Mouse (Mus musculus): ENCODE measurements around the gene Gm8005. TPM values are rescaled to one million over a fixed set of nuclear protein-coding genes. Genes with fewer than 3 reads are reported as not detected.
"Not testable (repeated sequence)": the region's sequence is repeated elsewhere in the genome, so short reads cannot be mapped to it uniquely, and the experiment has no call there.

Gene Gm8005
- polyA plus RNA-seq (2015; fragmentation: Nextera tagmentation; extraction: Ambion mirVana), result not detected in 2 replicates

- not testable (repeated sequence) for H3K27ac ChIP-seq; ATAC-seq (ENCODE audit: low read depth); H3K4me2 ChIP-seq; H3K4me3 ChIP-seq (replicated peaks); H3K27me3 ChIP-seq; H3K9me3 ChIP-seq (replicated peaks); H3K9ac ChIP-seq; H3K36me3 ChIP-seq; H3K4me1 ChIP-seq (replicated peaks); DNase-seq
- WGBS (ENCODE audit: insufficient replicate concordance), result 88% methylated on average over 2 of the region's 4 CpGs
Observed at GRCm38 (mm10) chr14:42439573-42439972, at the start of gene Gm8005. TSS of gene Gm8005 (minus strand) at chr14:42439673.

GRCm38 (mm10) chr14:42463581-42463980 is 24.1 kb upstream of the Gm8005 start, which contains the start of gene Gm8011:
TSS of gene Gm8011 (plus strand) at chr14:42463881.
- H3K27ac ChIP-seq; H3K4me2 ChIP-seq; H3K36me3 ChIP-seq; H3K9me3 ChIP-seq (replicated peaks); ATAC-seq (ENCODE audit: low read depth); H3K27me3 ChIP-seq; H3K4me1 ChIP-seq (replicated peaks); DNase-seq; H3K4me3 ChIP-seq (replicated peaks); H3K9ac ChIP-seq: not testable (repeated sequence)
- WGBS (ENCODE audit: insufficient replicate concordance), result 41% methylated on average over 2 of the region's 2 CpGs

Other genes starting within 250 kb of the Gm8005 start
- gene Gm3573, start 248.9 kb downstream of the Gm8005 start, polyA plus RNA-seq (2015; fragmentation: Nextera tagmentation; extraction: Ambion mirVana), result not detected in 2 replicates
- gene Gm17026, start 179.6 kb downstream of the Gm8005 start, polyA plus RNA-seq (2015; fragmentation: Nextera tagmentation; extraction: Ambion mirVana), result not detected in 2 replicates
- gene Gm9611, start 142.3 kb downstream of the Gm8005 start, polyA plus RNA-seq (2015; fragmentation: Nextera tagmentation; extraction: Ambion mirVana), result not detected in 2 replicates
- not detected in 2 replicates for gene Gm7995, start 129.5 kb downstream of the Gm8005 start, polyA plus RNA-seq (2015; fragmentation: Nextera tagmentation; extraction: Ambion mirVana)
- gene Gm8011, start 24.2 kb upstream of the Gm8005 start, polyA plus RNA-seq (2015; fragmentation: Nextera tagmentation; extraction: Ambion mirVana), result not detected in 2 replicates
- gene Gm8020, start 62.7 kb upstream of the Gm8005 start, polyA plus RNA-seq (2015; fragmentation: Nextera tagmentation; extraction: Ambion mirVana), result not detected in 2 replicates
- gene Gm8024, start 84.6 kb upstream of the Gm8005 start, polyA plus RNA-seq (2015; fragmentation: Nextera tagmentation; extraction: Ambion mirVana), result not detected in 2 replicates
- gene Gm17124, start 160.2 kb upstream of the Gm8005 start, polyA plus RNA-seq (2015; fragmentation: Nextera tagmentation; extraction: Ambion mirVana), result not detected in 2 replicates
- gene Gm3633, start 202.2 kb upstream of the Gm8005 start, polyA plus RNA-seq (2015; fragmentation: Nextera tagmentation; extraction: Ambion mirVana), result not detected in 2 replicates
- not detected in 2 replicates for gene Gm10378, start 216.3 kb upstream of the Gm8005 start, polyA plus RNA-seq (2015; fragmentation: Nextera tagmentation; extraction: Ambion mirVana)

All from liver, embryonic 13.5 days (tissue).